Mouse (Mus musculus) Patski (cell line): ENCODE measurements around the gene Supt4a. TPM values are rescaled to one million over a fixed set of nuclear protein-coding genes. Genes with fewer than 3 reads are reported as not detected.

Source experiments
- ATAC-seq: fragments of 100-300 bp; one replicate; pipeline ENCODE4 v1.8.0; 2021
- CTCF ChIA-PET: fragments of 350-600 bp; sonication (Branson Sonifier 250); formaldehyde crosslinking; loops from one replicate; lab custom pipeline; 2022; ENCODE audit warnings: inconsistent platforms; lab: Charles Lee
- POLR2A ChIA-PET: fragments of 350-600 bp; sonication (Branson Sonifier 250); formaldehyde crosslinking; loops from one replicate; lab custom pipeline; 2022; ENCODE audit warnings: antibody characterized with exemption, inconsistent platforms; lab: Charles Lee
- DNase-seq: peaks from one replicate; pipeline ENCODE4 v3.0.0-alpha.2; 2011; ENCODE audit warnings: low read depth, low spot score
- H3K27me3 ChIP-seq: fragments of 371-371 bp; one replicate; pipeline ENCODE4 v1.5.1; 2021
- CTCF ChIP-seq: fragments of 100-300 bp; IDR thresholded peaks from one replicate; pipeline ENCODE4 v1.5.1; 2021
- in situ Hi-C: fragments of 300-500 bp; cut with MboI; formaldehyde crosslinking; loops from 3 replicates; pipeline ENCODE4 v1.11.1; 2018; ENCODE audit warnings: low pct_unique_long_range_greater_than_20kb, mixed read lengths
- polyA plus RNA-seq: library from polyadenylated mRNA; unstranded; gene quantifications from one replicate; pipeline ENCODE4 v1.2.3, GENCODE M21; 2021

The Supt4a gene
- polyA plus RNA-seq, 1 experiment from 2014 or later, result 99.6 TPM

- H3K27me3 ChIP-seq, result peaks cover 13% of the 10 kb centered on the region
- in situ Hi-C loops, result no loop called here
- TF ChIP-seq CTCF, result no peak
- ChIA-PET POLR2A (no interaction called here), CTCF (no interaction called here)
- DNase-seq (no peak), ATAC-seq (no peak)
Observed at GRCm38 (mm10) chr11:87758161-87758911, 21.0 kb downstream of the Supt4a start.

DNA sequence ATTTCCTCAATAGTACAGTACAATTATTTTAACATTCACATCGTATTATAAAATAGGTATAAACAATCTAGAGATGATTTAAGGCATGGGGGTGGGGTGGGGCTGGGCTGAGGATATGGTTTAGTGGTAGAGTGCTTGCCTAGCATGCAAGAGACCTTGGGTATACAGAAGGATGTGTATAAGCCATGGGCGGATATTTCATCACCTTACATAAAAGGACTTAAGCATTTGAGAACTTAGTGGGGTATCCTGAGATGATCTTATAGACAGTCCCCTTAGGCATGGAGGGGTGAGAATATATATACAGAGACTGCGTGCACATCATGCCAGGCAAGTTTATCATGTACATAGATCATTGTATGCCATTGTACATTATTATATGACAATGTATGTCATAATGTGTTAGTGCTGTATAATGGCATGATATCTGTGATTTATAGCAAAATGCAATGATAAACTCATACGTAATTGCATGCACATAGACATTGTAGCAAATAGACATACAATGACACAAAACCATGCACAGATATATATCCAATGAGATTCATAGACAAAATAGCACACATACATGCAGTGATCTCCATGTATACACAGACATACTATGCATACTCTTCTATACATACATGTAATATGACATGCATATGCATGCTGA, 21.7 kb downstream of the Supt4a start:
- in situ Hi-C loops, result no loop called here
- CTCF ChIA-PET, result no interaction called here
- TF ChIP-seq CTCF, result no peak
- ATAC-seq (no peak), DNase-seq (no peak)
- POLR2A ChIA-PET, result no interaction called here
- H3K27me3 ChIP-seq, result peaks cover 20% of the 10 kb centered on the region

DNA sequence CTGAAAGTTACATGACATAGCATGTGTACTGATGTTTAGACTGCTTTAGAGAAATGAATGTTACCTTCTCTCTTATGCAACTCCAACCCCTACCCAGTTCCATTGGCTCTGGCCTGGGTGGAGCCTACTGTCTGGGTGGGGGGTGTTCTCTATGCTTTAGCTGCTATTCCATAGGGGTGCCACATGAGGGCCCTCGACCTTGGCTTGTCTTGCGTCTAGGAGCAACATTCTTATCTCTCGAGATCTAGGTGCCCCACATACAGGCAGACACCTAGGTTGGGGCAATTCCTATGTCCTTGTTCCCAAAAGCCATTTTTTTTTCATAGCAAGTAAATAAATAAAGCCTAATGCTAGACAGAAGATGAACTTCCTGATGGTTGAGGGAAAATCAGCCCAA, 22.3 kb downstream of the Supt4a start:
- DNase-seq, result no peak
- peaks cover 24% of the 10 kb centered on the region for H3K27me3 ChIP-seq
- TF ChIP-seq CTCF, result no peak
- POLR2A ChIA-PET, result no interaction called here
- in situ Hi-C loops, result no loop called here
- CTCF ChIA-PET, result no interaction called here
- ATAC-seq, result no peak

- CTCF ChIA-PET, result no interaction called here
- TF ChIP-seq CTCF, result no peak
- in situ Hi-C loops, result no loop called here
- DNase-seq, result no peak
- no peak for ATAC-seq
- peaks cover 24% of the 10 kb centered on the region for H3K27me3 ChIP-seq
- POLR2A ChIA-PET, result no interaction called here
Observed at GRCm38 (mm10) chr11:87760301-87761081, 23.1 kb downstream of the Supt4a start, which contains the start of gene Tspoap1. Tspoap1 (plus strand) TSS chr11:87760541.

DNA sequence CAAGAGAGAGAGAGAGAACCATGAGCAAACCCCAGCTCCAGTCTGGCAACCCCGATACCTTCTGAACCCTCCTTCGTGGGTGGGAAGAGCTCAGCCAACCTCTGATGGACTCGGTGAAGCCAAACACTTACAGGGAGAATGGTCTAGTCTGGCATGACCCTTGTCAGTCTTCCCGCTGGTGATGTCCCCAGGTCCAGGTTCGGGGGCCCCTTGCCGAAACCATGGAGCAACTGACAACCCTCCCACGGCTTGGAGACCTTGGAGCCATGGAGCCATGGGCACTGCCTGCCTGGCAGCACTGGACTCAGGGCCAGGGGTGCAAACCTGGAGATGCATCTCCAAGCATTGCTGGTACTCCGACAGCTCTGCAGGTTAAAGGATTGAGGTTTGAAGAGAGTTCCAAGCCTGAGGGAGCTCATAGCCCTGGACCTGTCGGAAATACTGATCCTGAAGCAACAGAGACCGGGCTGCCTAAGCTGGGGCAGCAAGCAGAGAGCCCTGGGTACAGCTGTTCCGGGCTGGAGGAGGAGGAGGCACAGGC, 23.9 kb downstream of the Supt4a start:
- H3K27me3 ChIP-seq, result peaks cover 24% of the 10 kb centered on the region
- no peak for DNase-seq
- POLR2A ChIA-PET, result no interaction called here
- no peak for TF ChIP-seq CTCF
- ATAC-seq, result no peak
- CTCF ChIA-PET, result no interaction called here
- in situ Hi-C loops, result no loop called here

DNA sequence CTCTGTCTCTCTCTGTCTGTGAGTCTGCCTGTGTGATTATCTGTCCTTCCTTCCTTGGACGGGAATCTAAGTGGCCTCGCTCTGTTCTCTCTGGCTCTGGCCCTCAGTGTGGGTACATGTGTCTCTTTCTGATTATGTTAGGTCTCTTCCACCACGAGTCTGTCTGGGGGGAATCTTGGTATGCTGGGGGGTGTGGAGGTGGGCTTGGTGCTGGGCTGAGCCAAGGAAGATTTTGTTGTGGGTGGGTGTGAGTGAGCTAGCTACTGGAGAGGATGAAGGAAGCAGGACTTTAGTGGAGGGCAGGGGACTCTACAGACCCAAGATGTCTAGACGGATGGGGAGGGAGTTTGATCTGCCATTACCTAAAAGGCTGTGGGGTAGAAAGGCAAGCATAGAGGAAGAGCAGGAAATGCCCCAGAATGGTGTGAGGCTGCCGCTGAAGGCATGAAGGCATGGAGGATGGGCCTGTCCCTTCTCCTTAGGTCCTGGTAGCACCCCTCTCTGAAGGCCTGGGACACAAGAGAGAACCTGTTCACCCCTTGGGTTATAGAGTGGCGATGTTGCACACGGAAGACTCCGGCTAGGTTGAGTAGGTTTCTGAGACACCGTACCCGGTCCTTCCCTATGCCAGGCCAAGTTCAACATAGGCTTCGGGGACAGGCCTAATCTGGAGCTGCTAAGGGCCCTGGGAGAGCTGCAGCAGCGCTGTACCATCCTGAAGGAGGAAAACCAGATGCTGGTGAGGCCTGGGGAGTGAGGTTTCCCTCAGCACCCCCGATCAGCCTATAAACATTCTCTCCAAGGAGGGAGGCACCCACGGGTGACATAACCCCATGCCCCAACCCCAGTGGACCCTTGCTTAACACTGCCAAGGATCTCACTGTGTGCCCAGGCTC, 24.7 kb downstream of the Supt4a start:
- CTCF ChIA-PET, result no interaction called here
- ATAC-seq, result no peak
- POLR2A ChIA-PET, result no interaction called here
- TF ChIP-seq CTCF, result no peak
- in situ Hi-C loops, result no loop called here
- DNase-seq, result no peak
- peaks cover 24% of the 10 kb centered on the region for H3K27me3 ChIP-seq

DNA sequence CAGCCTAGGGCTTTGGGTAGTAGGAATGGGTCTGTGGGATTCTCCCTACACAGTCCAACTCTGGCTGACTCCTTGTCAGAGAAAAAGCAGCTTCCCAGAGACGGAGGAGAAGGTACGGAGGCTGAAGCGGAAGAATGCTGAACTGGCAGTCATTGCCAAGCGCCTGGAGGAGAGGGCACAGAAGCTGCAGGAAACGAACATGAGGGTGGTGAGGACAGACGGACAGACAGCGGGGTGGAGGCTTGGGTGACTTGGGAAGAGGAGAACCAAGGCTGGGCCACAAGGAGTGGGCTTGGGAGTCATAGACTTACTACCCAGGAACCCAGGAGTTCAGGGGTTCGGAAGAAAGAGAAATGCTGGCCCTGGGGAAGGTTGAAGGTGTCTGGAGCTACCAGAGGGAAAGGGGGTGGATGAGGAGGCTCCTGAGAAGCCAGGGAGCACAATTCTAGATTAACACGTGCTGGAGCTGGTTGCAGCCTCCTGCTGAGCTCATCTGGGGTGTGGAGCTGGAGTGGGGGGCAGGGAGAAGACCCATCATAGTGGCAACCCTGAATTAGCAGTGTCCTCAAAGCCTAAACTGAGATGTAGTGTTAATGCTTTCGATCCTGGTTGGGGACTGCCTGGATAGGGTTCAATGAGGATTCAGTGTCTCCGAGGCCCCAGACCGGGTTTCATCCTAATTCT, 25.5 kb downstream of the Supt4a start:
- ChIA-PET POLR2A (no interaction called here), CTCF (no interaction called here)
- DNase-seq (no peak), ATAC-seq (no peak)
- in situ Hi-C loops, result no loop called here
- no peak for TF ChIP-seq CTCF
- peaks cover 24% of the 10 kb centered on the region for H3K27me3 ChIP-seq

DNA sequence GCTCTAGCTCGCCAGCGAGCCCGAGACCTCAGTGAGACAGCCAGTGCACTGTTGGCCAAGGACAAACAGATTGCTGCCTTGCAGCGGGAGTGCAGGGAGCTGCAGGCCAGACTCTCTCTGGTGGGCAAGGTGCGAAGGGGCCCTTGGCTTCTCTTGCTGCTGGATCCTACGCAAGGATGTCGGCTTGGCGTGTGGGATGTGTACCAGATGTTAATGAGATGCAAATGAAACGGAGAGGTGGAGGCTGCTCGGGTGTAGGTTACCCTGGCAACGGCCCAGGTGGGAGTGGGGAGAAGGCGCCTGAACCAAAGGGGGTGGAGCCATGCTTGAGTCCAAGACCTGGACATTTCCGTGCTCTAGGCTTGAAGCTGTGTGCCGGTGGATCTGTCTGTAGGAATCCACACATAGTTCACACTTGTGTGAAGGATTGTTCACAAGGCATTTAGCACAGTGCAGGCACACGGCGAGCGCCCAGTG, 26.2 kb downstream of the Supt4a start:
- DNase-seq (no peak), ATAC-seq (no peak)
- CTCF ChIA-PET, result no interaction called here
- peaks cover 24% of the 10 kb centered on the region for H3K27me3 ChIP-seq
- POLR2A ChIA-PET, result no interaction called here
- in situ Hi-C loops, result no loop called here
- TF ChIP-seq CTCF, result no peak

DNA sequence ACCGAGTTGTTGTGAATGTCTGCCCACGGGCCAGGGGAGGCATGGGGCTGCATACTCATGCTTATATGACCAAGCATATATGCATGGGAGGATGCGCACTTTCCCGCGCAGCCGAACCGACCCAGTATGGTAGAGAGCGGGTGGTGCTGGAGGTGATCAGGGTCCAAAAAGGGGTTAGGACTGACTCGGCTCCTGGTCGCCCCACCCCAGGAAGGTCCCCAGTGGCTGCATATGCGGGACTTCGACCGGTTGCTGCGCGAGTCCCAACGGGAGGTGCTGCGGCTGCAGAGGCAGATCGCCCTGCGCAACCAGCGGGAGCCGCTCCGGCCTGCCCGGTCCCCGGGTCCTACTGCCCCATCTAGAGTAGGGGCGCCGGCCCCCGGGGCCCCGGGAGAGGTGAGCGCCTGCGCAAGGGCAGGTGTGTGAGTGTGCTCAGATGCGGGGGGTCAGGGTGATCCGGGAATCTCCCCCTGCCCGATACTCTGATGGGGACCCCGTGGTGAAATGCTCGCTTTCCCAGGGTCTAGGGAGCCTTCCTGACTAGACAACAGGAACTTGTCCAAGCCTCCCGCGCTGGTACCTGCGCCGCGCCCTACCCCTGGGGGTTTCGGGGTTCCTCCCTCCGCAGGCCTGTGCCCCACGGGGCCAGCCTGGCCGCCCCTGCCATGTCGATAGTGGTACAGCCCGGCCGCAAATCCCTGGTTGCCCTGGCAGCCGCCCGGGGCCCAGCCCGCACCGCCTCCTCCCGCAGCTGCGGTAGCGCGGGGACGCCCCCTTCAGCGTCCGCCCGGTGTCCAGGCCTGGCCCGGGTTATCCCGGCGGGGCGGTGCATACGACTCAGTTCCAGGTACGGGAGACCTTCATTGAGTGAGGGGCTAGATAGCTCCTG, 26.9 kb downstream of the Supt4a start:
- ATAC-seq, result no peak
- ChIA-PET POLR2A (interaction anchor here (0.5 kb wide), 1 partner anchor 71 kb away, joined by 3 read pairs; no protein-coding TSS in a partner anchor), CTCF (no interaction called here)
- in situ Hi-C loops, result no loop called here
- no peak for DNase-seq
- TF ChIP-seq CTCF, result no peak
- peaks cover 24% of the 10 kb centered on the region for H3K27me3 ChIP-seq
